Mouse (Mus musculus): ENCODE data around the gene Cdkal1.
A peak's percentile ranks its signal among the peaks of the same experiment; 100 is the strongest.

The Cdkal1 gene

DNA sequence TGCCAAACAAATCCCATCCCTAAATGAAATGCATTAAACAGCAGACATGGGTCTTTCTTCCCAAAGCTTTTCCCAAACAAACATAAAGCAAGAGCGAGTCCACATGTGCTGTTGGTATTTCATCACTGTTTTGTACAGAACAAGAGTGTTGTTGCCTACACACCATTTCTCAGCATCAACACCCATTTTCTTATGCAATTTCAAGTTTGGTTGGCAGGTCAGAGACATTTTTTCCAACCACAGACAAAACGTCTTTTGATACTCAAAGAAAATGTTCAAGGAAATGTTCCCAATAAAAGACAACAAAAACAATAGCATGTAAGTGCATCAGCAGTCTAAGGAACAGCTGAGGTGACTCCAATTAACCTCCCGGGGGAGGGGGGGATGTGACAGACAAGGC lies 219.9 kb downstream of the Cdkal1 start:
- no peak for DNase-seq (ENCODE audit: low read depth, low spot score)

DNA sequence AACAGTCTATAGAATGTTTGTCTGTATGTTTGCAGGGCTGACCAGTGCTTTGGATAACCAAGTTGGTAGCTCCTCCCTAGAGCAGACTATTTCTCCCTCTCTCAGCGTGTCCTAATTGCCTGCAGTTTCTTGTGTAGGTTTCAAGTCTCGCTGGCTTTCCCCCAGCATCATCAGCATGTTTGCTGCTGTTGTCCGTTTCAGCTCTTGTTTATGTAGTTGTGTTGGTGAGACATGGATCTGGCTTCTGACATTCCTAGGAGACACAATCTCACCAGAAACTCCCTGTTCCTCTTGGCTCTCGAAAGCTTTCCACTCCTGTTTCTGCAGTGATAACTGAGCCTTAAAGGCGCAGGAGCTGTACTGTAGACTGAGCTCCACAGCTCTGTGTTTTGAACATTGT lies 224.1 kb downstream of the Cdkal1 start:
- no peak for DNase-seq (ENCODE audit: low read depth, low spot score)

DNA sequence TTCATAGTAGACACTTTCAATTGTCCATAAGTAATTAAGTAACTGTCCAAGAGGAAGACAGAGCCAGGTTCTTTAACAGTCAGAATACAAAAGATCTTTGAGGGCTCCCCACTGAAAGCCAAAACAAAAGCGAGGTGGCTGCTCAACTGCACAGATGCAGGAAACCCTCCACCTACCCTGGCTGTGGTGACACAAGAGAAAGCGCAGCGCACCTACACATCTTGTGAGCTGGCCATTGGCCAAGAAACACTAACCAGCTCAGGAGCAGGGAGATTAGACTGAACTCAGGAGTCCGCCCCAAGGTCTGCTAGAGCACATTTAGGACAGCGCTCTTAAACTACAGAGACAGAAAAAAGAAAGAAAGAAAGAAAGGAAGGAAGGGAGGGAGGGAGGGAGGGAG lies 226.9 kb downstream of the Cdkal1 start:
- peak; percentile 11 for DNase-seq (ENCODE audit: low read depth, low spot score)

DNA sequence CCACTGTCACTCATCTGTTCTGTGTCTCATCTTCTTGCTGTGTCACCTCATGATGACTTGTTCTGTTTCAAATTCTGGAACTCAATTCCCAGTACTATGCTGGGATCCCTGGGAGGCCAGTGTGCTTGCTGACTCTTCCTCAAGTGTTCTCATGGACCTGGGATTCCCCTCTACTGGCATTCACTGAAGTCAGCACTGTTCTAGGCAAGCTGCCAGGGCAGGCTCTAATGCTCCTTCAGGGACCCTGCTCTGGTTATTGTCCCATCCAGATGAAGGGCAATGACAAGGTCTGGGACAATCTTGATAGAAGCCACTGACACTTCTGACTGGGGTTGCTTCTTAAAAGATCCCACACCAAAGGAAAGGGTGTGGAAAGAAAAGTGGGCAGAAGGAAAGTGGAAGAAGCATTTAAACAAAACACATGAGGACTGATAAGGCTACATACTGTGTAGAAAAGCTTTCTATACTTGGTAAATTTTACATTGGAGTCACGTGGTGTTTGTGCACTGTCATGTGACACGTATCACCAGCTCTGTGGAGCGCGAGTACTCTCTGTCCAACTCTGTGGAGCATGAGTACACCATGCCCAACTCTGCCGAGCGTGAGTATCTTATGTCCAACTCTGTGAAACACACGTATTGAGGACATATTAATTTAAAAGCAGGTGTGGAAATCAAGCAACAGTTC lies 227.9 kb downstream of the Cdkal1 start:
- no peak for DNase-seq (ENCODE audit: low read depth, low spot score)

DNA sequence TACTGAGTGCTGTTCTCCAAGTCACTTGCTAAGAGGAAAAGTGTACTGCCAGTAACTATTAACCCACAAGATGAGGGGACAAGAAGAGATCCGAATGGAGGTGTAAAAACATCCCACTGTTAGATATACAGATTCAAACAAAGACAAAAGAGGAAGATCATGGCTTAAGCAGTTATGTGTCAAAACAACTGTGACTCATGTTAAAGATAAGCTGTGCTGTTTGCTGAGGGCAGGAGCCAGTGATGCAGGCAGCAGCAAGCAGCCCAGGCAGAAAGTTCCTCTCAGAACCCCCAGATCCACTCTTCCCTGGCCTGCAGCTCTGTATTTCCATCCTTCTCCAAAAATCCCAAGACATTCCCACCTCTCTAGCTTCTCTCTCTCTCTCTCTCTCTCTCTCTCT lies 230.5 kb downstream of the Cdkal1 start:
- no peak for DNase-seq (ENCODE audit: low read depth, low spot score)

DNA sequence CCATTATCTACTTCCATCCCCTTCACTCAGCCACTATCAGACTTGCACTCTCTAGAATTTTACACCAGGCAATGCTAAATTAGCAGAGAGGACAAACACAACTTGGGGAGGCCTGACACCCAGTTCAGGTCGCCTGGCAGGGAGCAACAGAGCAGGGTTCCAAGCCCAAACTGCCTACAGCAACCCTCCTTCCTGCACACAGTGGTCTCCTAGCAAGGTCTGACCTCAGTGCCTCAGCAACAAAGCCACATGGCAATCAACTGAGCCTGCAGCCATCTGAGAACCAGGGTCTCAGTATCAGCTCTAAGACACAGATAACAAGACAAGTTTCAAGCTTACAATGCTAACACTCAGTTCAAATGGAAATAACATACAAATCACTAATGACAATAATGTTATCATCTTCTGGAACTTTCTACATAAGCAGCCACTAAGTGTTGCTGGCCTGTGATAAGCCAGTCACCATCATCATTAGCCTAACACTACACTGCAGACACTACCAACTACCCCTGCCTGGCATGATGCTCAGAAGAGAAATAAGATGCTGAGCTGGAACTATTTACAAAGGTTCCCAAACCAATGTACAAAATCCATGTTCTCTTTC lies 231.7 kb downstream of the Cdkal1 start:
- DNase-seq (ENCODE audit: low read depth, low spot score): no peak

DNA sequence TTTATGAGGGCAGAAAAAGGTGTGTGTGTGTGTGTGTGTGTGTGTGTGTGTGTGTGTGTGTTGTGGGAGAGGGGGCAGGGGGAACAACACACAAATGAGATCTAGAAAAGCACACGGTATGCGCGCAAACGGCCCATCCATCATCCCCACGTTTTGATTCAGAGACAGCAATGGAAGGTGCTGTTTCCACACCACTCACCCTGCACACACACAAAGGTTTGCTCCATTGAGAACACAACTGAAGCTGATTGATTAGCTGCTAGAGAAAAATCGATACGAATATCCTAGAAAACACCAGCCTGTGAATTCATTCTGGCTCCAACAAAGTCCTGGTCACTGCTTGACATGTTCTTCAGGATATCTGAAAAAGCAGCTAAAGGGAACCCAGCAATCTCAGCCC lies 233.6 kb downstream of the Cdkal1 start:
- no peak for DNase-seq (ENCODE audit: low read depth, low spot score)

DNA sequence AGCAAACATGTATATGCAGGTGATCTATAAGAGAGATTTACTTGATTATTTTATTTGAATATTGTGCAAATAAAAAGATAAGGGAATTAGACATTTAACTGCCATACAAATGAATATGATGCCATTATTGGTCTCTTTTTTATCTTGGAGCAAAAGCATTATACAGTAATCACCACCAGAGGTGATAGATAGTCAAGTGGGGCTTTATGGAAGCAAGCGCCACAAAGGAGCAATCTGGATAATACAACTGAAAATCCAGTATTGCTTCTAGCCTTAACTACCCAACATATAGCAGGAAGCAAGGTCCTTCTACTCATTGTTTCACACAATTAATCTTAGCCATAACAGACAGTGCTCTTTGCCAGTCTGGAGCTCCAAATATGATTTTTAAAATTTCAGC lies 234.1 kb downstream of the Cdkal1 start:
- no peak for DNase-seq (ENCODE audit: low read depth, low spot score)

DNA sequence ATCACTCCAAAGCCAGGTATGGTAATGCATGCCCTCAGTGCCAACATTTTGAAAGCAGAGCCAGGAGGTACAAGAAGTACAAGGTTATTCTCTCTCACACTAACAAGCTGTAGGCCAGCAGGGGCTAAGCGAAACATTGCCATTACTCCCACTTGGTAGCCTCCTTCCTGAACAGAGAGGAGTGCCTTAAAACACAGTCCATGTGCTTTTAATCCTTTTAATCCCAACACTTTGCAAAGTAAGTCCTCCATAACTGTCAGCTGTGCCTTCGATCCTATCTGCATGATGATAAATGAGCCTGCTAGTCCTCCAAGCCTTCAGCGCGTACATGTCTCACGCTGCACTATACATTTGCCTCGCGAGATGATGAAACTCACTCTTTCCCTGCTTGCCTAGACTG lies 234.6 kb downstream of the Cdkal1 start:
- DNase-seq (ENCODE audit: low read depth, low spot score): no peak

DNA sequence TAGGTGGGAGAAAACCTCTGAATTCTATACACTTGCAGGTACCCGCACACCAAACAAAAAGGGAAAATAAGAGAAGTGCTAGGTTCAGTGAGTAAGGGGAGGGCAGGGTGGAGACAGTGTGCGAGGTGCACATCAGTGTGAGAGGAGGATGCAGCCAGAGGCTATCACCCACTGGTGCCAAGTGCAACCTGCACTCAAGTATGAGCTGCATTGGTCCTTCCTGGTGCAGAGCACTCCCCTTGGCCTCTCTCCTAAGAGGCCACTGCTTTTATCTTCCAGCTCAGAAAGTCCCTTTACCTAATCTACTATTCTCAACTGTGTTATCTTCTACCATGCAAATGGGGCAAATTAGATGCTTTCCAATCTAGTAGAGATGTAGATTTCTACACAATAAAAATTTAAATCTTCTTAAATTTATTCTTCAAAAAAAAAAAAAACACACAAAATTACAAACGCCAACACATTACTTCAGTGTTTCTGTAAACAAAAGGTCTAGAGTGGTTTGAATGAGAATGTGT lies 238.8 kb downstream of the Cdkal1 start:
- DNase-seq (ENCODE audit: low read depth, low spot score): no peak

DNA sequence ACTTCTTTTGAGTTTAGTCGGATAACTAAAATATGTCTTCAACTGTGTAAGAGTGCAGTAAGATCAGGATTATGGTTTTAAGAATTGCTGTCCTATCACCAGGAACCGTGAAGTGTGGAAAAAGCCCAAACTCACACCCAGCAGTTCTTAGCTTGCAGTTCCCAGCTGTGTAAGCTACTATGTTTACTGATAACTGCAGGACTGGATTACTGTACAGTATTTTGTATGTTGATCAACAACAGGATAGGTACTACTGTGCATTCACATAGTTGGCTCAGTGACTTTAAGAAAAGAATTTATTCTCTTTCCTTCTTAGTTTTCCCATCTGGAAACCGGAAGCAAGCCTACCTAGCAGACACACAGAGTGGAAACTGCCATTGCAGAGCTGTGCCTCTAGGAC lies 239.5 kb downstream of the Cdkal1 start:
- no peak for DNase-seq (ENCODE audit: low read depth, low spot score)

DNA sequence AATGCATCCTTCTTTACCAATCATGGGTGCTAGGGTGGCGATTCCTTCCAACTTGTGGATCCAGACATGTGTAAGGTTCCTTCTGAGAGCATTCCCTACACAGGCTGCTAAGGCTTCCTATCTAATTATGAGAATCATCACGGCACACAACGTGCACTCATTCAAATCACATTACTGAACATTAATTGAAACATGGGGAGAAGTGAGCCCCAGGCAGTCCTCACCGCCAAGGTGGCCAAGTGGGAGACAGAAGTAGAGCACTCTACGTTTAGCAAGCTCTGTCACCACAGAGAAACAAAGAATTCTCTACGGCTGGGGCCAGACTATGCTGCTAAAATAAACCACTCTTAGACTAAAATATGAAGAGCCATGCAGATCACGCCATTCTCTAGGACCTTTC lies 240.4 kb downstream of the Cdkal1 start:
- DNase-seq (ENCODE audit: low read depth, low spot score): no peak

DNA sequence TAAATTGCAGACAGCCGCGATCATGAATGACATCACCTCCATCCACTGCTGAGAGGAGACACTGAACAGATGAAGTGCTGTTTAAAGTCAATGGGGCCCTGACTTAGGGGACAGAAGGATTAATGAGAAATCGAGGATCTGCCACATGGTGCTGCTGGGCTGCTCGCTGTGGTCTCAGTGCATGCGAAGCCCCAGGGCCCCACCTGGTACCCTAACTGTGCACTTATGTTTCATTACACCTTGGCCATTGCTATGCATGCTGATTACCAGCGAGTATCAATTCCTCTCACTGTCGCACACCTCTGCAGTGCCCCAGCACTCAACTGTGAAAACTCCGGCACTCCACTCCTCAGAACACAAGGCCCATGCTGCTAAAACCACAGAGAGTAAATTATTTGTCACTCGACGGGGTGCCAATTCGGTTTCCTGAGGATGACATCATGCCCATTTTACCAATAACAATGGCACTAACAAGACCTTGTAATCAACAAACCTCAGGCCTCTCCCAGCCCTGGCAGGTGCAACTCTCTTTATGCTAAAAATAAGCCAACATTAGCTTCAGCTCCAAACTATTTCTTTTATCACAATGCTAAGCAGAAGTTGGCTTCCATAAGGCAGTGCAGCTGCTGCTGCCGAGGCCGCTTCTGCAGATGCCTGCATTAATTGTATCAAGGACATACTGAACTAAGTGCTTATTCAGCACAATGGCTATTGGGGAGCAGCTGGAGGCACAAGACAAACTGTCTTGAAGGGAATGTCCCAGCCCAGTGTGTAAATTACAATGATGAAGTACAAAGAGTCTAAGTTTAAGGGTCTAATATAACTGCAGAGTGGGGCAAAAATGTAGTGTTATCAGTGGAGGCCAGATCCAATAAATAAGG lies 245.2 kb downstream of the Cdkal1 start:
- DNase-seq (ENCODE audit: low read depth, low spot score): no peak

DNA sequence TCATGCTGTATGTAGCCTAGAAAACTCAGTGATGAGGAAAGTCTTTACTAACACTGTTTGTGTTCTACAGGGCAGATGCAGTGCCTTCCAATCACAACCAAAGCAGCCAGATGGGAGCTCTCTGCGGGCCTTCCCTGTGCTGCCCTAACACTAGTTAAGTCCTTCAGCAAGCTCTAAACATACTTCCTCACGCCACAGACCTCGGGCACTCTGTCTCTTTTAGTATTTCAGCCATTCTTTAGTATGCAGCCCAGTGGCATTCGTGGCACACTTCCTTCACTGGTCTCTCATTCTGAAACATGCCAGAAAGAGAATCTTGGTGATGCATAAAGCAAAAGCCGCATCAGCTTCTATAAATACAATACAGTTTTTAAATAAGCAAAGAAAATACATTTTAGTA lies 246.0 kb downstream of the Cdkal1 start:
- no peak for DNase-seq (ENCODE audit: low read depth, low spot score)

DNA sequence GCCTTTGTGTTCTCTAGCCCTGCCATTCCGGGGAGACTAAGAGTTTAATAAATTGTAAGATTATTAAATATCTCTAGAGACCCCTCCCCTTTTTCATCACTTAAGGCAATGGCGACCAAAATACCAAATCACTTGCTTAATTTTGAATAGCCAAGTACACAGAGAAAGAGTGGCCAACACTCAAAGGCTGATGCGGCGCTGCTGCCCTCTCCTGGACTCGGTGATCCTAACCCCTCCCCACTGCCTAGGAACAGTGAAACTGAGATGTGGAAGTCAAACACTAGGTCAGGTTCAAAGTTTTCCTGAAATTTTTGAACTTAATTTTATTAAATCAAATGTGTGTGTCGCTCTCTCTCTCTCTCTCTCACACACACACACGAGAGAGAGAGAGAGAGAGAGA lies 251.2 kb downstream of the Cdkal1 start:
- DNase-seq (ENCODE audit: low read depth, low spot score): no peak

DNA sequence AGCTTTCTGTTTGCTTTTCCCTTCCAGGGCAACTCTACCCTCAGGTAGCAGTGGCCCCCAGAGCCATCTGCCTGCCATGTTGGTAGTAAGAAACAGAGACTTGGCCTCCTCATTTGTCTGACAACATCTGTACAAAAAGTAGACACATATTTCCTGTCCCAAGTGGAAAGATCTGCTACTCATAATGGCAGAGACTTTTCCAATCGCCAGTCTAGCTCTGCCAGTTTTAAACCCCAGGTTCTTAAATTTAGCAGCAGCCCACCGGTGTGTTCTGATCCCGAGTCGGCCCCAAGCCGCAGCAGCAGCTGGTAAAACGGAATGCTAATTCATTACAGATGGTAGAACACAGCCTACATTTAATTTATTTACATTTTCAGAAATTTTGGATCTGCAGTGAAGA lies 251.9 kb downstream of the Cdkal1 start:
- DNase-seq (ENCODE audit: low read depth, low spot score): no peak

DNA sequence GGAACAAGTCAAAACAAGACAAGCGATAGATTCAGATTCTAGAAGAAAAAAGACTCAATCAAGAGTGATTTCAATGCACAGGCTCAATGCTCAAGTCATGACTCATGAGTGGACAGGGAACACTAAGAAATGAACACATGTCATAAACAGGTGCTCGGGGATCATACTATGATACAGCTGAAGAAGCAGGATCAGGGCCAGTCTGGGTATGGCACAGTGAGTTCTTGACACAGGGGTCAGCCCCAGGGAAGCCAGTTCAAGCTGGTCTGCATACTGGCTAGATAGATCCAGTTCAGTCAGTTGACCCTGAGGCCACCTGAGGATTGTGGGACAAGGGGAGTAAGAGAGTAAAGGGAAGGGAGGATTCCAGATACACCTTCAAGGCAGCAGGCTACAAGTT lies 254.4 kb downstream of the Cdkal1 start:
- DNase-seq (ENCODE audit: low read depth, low spot score): no peak

DNA sequence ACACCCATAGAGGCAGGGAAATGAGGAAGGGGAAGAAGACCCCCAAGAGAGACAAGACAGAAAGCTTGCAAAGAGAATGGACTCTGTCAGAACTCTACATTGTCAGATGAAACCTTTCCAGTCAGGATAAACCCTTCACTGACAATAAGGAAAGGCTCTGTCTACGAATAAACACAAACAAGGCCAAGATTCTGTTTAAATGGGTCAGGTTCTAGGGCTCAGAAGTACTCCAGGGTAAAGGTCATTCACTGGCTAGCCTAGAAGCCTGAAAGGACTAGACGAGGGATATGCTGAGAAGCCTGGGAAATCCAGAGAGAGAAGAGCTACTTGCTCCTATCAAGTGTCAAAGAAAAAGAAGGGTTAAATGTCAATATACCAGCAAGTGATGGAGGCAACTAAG lies 255.8 kb downstream of the Cdkal1 start:
- no peak for DNase-seq (ENCODE audit: low read depth, low spot score)

DNA sequence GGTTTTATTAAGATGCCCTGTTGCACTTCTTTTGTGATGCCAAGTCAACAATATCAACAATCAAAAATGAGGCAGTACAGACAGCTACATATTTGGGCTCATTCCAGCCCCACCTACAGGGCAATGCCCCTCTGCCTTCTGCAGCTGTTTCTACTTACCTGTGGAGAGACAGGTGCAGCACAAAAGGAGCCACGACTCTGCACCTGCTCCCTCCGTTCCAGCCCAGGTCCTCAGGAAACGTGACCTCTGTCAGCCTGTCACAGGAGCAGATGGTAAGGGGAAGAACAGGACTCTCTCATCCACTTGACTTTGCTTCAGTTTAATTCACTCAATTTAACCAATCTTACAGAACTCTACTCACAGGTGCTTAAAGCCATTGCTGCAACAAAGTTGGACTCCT lies 258.7 kb downstream of the Cdkal1 start:
- no peak for DNase-seq (ENCODE audit: low read depth, low spot score)

DNA sequence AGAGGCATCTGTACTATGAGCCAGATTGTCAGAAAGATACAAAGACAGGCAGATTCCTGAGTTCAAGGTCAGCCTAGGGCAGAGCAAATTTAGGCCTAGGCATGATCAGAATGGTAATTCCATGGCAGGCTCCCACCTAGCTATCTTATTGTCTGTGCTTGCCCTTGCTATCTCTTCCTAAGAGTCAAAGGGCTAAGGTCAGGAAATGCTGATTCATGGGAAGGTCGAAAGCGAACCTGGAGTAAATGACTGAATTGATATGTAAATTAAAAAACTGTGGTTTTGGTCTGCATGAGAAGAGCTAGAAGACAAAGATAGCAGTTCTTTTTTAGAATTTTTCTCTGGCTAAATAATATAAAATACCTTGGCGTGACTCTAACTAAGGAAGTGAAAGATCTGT lies 262.4 kb downstream of the Cdkal1 start:
- no peak for DNase-seq (ENCODE audit: low read depth, low spot score)

DNA sequence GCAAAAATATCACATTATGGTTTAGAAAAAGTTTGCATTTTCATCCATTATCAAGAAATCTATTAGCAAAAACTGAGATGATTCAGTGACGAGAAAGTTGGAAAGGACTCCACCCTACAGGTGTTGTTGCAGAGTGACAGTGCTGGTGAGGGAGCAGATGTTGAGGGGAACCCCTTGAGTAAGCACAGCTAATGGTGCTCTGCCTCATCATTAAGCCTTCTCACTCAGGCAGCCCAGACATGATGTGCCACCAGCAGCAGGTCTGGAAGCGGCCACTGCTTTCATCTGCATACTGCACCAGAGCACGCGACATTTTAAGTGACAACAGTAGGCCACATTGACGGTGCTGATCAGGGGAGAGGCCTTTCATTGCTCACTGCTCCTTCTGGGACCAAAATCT lies 264.8 kb downstream of the Cdkal1 start:
- DNase-seq (ENCODE audit: low read depth, low spot score): no peak

DNA sequence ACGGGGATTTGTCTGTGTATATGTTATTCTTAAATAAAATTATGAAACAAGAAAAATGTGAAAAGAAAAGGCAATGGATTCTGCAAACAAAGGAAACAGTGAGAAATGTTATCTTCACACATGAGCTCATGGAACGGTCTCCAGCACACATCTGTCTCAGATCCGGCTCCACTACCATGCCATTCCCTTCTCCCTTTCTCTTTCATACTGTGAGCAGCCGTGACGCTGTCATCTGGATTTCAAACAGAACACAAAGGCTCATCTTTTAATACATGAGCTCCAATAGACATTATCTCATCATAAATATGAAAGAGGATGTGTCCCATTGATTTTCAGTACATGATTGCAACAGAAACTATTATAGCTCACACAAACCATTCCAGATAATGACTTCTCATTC lies 265.3 kb downstream of the Cdkal1 start:
- DNase-seq (ENCODE audit: low read depth, low spot score): no peak

DNA sequence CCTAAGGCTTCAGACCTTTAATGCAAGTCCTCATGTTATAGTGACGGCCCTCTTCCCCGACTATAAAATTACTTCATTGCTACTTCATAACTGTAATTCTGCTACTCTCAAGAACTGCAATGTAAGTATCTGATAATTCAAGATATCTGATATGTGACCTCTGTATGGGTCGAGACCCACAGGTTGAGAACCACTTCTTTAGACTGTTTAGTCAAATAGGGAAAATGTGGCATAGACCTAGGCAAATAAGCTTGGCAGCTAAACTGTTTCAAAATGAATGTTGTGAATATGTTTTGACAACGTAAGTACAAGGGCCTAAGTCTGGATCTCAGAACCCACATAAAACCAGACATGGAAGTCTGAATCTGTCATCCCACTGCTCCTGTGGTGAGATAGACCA lies 266.8 kb downstream of the Cdkal1 start:
- DNase-seq (ENCODE audit: low read depth, low spot score): no peak

All from CD4-positive helper T cell, adult 2 months (primary cell).